Mouse (Mus musculus): ENCODE measurements at regions not wholly inside any gene's neighbourhood (a gene's known extent, or its start where the extent isn't known, plus 50 kb on each side); places are given as distances from the start of the nearest gene placed in this dataset.
A peak's percentile ranks its signal among the peaks of the same experiment; 100 is the strongest.

- intact Hi-C loops (cut with DNase I), result no loop called here
- no peak for DNase-seq (ENCODE audit: extremely low spot score in 1 of 2, low spot score in 2 of 2)
Observed at GRCm38 (mm10) chr8:23314275-23315123, 903.3 kb downstream of the Mrps31 start.

- intact Hi-C loops (cut with DNase I), result no loop called here
- peak in 1 of 2 experiments; percentile 32 for DNase-seq (ENCODE audit: extremely low spot score in 1 of 2, low spot score in 2 of 2)
Observed at GRCm38 (mm10) chr8:23319556-23319955, 908.4 kb downstream of the Mrps31 start.

- no peak for DNase-seq (ENCODE audit: extremely low spot score in 1 of 2, low spot score in 2 of 2)
- intact Hi-C loops (cut with DNase I), result no loop called here
Observed at GRCm38 (mm10) chr8:23321166-23321565, 910.0 kb downstream of the Mrps31 start.

GRCm38 (mm10) chr8:23327283-23327682 lies 916.1 kb downstream of the Mrps31 start:
- DNase-seq (ENCODE audit: extremely low spot score in 1 of 2, low spot score in 2 of 2), result no peak
- intact Hi-C loops (cut with DNase I), result no loop called here

GRCm38 (mm10) chr8:23344161-23344560 lies 933.0 kb downstream of the Mrps31 start:
- intact Hi-C loops (cut with DNase I), result loop anchor here (10.0 kb wide), 2 partner anchors 161 to 191 kb away; no protein-coding TSS in a partner anchor
- no peak for DNase-seq (ENCODE audit: extremely low spot score in 1 of 2, low spot score in 2 of 2)

- no peak for DNase-seq (ENCODE audit: extremely low spot score in 1 of 2, low spot score in 2 of 2)
- intact Hi-C loops (cut with DNase I), result no loop called here
Observed at GRCm38 (mm10) chr8:23351367-23351930, 940.3 kb downstream of the Mrps31 start.

- no peak for DNase-seq (ENCODE audit: extremely low spot score in 1 of 2, low spot score in 2 of 2)
- intact Hi-C loops (cut with DNase I), result no loop called here
Observed at GRCm38 (mm10) chr8:23352259-23353106, 941.3 kb downstream of the Mrps31 start.

GRCm38 (mm10) chr8:23360061-23360622 lies 949.0 kb downstream of the Mrps31 start:
- intact Hi-C loops (cut with DNase I), result no loop called here
- no peak for DNase-seq (ENCODE audit: extremely low spot score in 1 of 2, low spot score in 2 of 2)

GRCm38 (mm10) chr8:23360850-23361274 lies 949.7 kb downstream of the Mrps31 start:
- intact Hi-C loops (cut with DNase I), result no loop called here

More at GRCm38 (mm10) chr8:23360850-23361274, 949.7 kb downstream of the Mrps31 start:
- no peak for DNase-seq (ENCODE audit: extremely low spot score in 1 of 2, low spot score in 2 of 2)
